Mouse (Mus musculus): ENCODE data around the gene Ribc2. TPM values are rescaled to one million over a fixed set of nuclear protein-coding genes. Genes with fewer than 3 reads are reported as not detected.

Ribc2 gene
- polyA plus RNA-seq, 1 experiment = not detected

- H3K27me3 ChIP-seq (ENCODE audit: control insufficient read depth) = no peaks in the 10 kb centered on the region
- no peaks in the 10 kb centered on the region for H3K4me1 ChIP-seq (ENCODE audit: control insufficient read depth)
- no peaks in the 10 kb centered on the region for H3K9me3 ChIP-seq (ENCODE audit: control insufficient read depth, low read length)
- H3K36me3 ChIP-seq (ENCODE audit: control insufficient read depth) = no peaks in the 10 kb centered on the region
- H3K4me3 ChIP-seq (replicated peaks) = no peak overlapping the region
- TF ChIP-seq GATA1 (IDR thresholded peaks at IDR 0.05; ENCODE audit: low read length) = no peak
- no peak for TF ChIP-seq TAL1 (IDR thresholded peaks at IDR 0.05; ENCODE audit: low read length)
Observed at GRCm38 (mm10) chr15:85151433-85151918, 19.6 kb downstream of the Ribc2 start.

GRCm38 (mm10) chr15:85152577-85152976 is 20.7 kb downstream of the Ribc2 start:
- no peak overlapping the region for H3K4me3 ChIP-seq (replicated peaks)
- H3K4me1 ChIP-seq (ENCODE audit: control insufficient read depth) = no peaks in the 10 kb centered on the region
- no peaks in the 10 kb centered on the region for H3K36me3 ChIP-seq (ENCODE audit: control insufficient read depth)
- no peak for TF ChIP-seq GATA1 (IDR thresholded peaks at IDR 0.05; ENCODE audit: low read length)
- TF ChIP-seq TAL1 (IDR thresholded peaks at IDR 0.05; ENCODE audit: low read length) = no peak
- no peaks in the 10 kb centered on the region for H3K27me3 ChIP-seq (ENCODE audit: control insufficient read depth)
- peaks cover 2% of the 10 kb centered on the region; the same call in 1 of the 2 replicates for H3K9me3 ChIP-seq (ENCODE audit: control insufficient read depth, low read length)

GRCm38 (mm10) chr15:85154091-85154490 is 22.2 kb downstream of the Ribc2 start:
- Histone ChIP-seq H3K36me3 (ENCODE audit: control insufficient read depth) (no peaks in the 10 kb centered on the region), H3K4me3 (replicated peaks) (no peak overlapping the region), H3K27me3 (ENCODE audit: control insufficient read depth) (no peaks in the 10 kb centered on the region), H3K9me3 (ENCODE audit: control insufficient read depth, low read length) (peaks cover 8% of the 10 kb centered on the region; the same call in 1 of the 2 replicates), H3K4me1 (ENCODE audit: control insufficient read depth) (no peaks in the 10 kb centered on the region)
- TF ChIP-seq TAL1 (IDR thresholded peaks at IDR 0.05; ENCODE audit: low read length) = no peak
- TF ChIP-seq GATA1 (IDR thresholded peaks at IDR 0.05; ENCODE audit: low read length) = no peak

- no peaks in the 10 kb centered on the region for H3K4me1 ChIP-seq (ENCODE audit: control insufficient read depth)
Observed at GRCm38 (mm10) chr15:85156198-85156597, 24.3 kb downstream of the Ribc2 start.

GRCm38 (mm10) chr15:85161416-85161815 is 29.5 kb downstream of the Ribc2 start:
- Histone ChIP-seq H3K4me3 (replicated peaks) (no peak overlapping the region), H3K9me3 (ENCODE audit: control insufficient read depth, low read length) (peaks cover 8% of the 10 kb centered on the region; the same call in 1 of the 2 replicates)

More at GRCm38 (mm10) chr15:85156198-85156597, 24.3 kb downstream of the Ribc2 start:
- Histone ChIP-seq H3K4me3 (replicated peaks) (no peak overlapping the region), H3K27me3 (ENCODE audit: control insufficient read depth) (no peaks in the 10 kb centered on the region), H3K36me3 (ENCODE audit: control insufficient read depth) (no peaks in the 10 kb centered on the region), H3K9me3 (ENCODE audit: control insufficient read depth, low read length) (peaks cover 8% of the 10 kb centered on the region; the same call in 1 of the 2 replicates)
- no peak for TF ChIP-seq TAL1 (IDR thresholded peaks at IDR 0.05; ENCODE audit: low read length)
- TF ChIP-seq GATA1 (IDR thresholded peaks at IDR 0.05; ENCODE audit: low read length) = no peak

GRCm38 (mm10) chr15:85162693-85163663 is 31.1 kb downstream of the Ribc2 start:
- peaks cover 4% of the 10 kb centered on the region; the same call in 1 of the 2 replicates for H3K9me3 ChIP-seq (ENCODE audit: control insufficient read depth, low read length)
- H3K4me3 ChIP-seq (replicated peaks) = no peak overlapping the region
- no peaks in the 10 kb centered on the region for H3K27me3 ChIP-seq (ENCODE audit: control insufficient read depth)
- TF ChIP-seq GATA1 (IDR thresholded peaks at IDR 0.05; ENCODE audit: low read length) (no peak), TAL1 (IDR thresholded peaks at IDR 0.05; ENCODE audit: low read length) (no peak)
- no peaks in the 10 kb centered on the region for H3K4me1 ChIP-seq (ENCODE audit: control insufficient read depth)
- no peaks in the 10 kb centered on the region for H3K36me3 ChIP-seq (ENCODE audit: control insufficient read depth)

More at GRCm38 (mm10) chr15:85161416-85161815, 29.5 kb downstream of the Ribc2 start:
- Histone ChIP-seq H3K36me3 (ENCODE audit: control insufficient read depth) (no peaks in the 10 kb centered on the region), H3K27me3 (ENCODE audit: control insufficient read depth) (no peaks in the 10 kb centered on the region), H3K4me1 (ENCODE audit: control insufficient read depth) (no peaks in the 10 kb centered on the region)
- TF ChIP-seq GATA1 (IDR thresholded peaks at IDR 0.05; ENCODE audit: low read length) (no peak), TAL1 (IDR thresholded peaks at IDR 0.05; ENCODE audit: low read length) (no peak)

- no peak overlapping the region for H3K4me3 ChIP-seq (replicated peaks)
- no peaks in the 10 kb centered on the region for H3K27me3 ChIP-seq (ENCODE audit: control insufficient read depth)
- H3K4me1 ChIP-seq (ENCODE audit: control insufficient read depth) = no peaks in the 10 kb centered on the region
- no peaks in the 10 kb centered on the region for H3K36me3 ChIP-seq (ENCODE audit: control insufficient read depth)
- H3K9me3 ChIP-seq (ENCODE audit: control insufficient read depth, low read length) = no peaks in the 10 kb centered on the region
- TF ChIP-seq GATA1 (IDR thresholded peaks at IDR 0.05; ENCODE audit: low read length) (no peak), TAL1 (IDR thresholded peaks at IDR 0.05; ENCODE audit: low read length) (no peak)
Observed at GRCm38 (mm10) chr15:85166433-85166933, 34.6 kb downstream of the Ribc2 start.

GRCm38 (mm10) chr15:85167086-85167679 is 35.3 kb downstream of the Ribc2 start:
- Histone ChIP-seq H3K9me3 (ENCODE audit: control insufficient read depth, low read length) (no peaks in the 10 kb centered on the region), H3K4me3 (replicated peaks) (no peak overlapping the region), H3K4me1 (ENCODE audit: control insufficient read depth) (no peaks in the 10 kb centered on the region), H3K27me3 (ENCODE audit: control insufficient read depth) (no peaks in the 10 kb centered on the region), H3K36me3 (ENCODE audit: control insufficient read depth) (no peaks in the 10 kb centered on the region)
- TF ChIP-seq GATA1 (IDR thresholded peaks at IDR 0.05; ENCODE audit: low read length) (no peak), TAL1 (IDR thresholded peaks at IDR 0.05; ENCODE audit: low read length) (no peak)

- H3K27me3 ChIP-seq (ENCODE audit: control insufficient read depth) = no peaks in the 10 kb centered on the region
- H3K4me3 ChIP-seq (replicated peaks) = no peak overlapping the region
- no peaks in the 10 kb centered on the region for H3K4me1 ChIP-seq (ENCODE audit: control insufficient read depth)
- H3K36me3 ChIP-seq (ENCODE audit: control insufficient read depth) = no peaks in the 10 kb centered on the region
- peaks cover 3% of the 10 kb centered on the region; the same call in 1 of the 2 replicates for H3K9me3 ChIP-seq (ENCODE audit: control insufficient read depth, low read length)
- no peak for TF ChIP-seq GATA1 (IDR thresholded peaks at IDR 0.05; ENCODE audit: low read length)
- no peak for TF ChIP-seq TAL1 (IDR thresholded peaks at IDR 0.05; ENCODE audit: low read length)
Observed at GRCm38 (mm10) chr15:85172054-85172453, 40.2 kb downstream of the Ribc2 start.
